Mouse (Mus musculus): Measurements from ENCODE around the gene Slc7a15. TPM values are rescaled to one million over a fixed set of nuclear protein-coding genes. Genes with fewer than 3 reads are reported as not detected.

Slc7a15 gene
- polyA plus RNA-seq, 2 experiments = not detected

- DNase-seq (ENCODE audit: low spot score) (no peak), ATAC-seq (ENCODE audit: low FRiP score, low read depth) (no peak)
- Histone ChIP-seq H3K9ac (ENCODE audit: low read depth, low read length, severe bottlenecking) (no peak overlapping the region), H3K36me3 (ENCODE audit: control insufficient read depth, insufficient read depth, low read length) (no peaks in the 10 kb centered on the region), H3K4me3 (replicated peaks; ENCODE audit: low read length) (no peak overlapping the region), H3K9me3 (ENCODE audit: control insufficient read depth, low read length) (no peaks in the 10 kb centered on the region), H3K4me2 (replicated peaks; ENCODE audit: low read depth, low read length, severe bottlenecking) (no peak overlapping the region), H3K4me1 (ENCODE audit: control insufficient read depth, insufficient read depth, low read length) (no peaks in the 10 kb centered on the region), H3K27ac (replicated peaks; ENCODE audit: low read depth, low read length) (no peak overlapping the region), H3K27me3 (ENCODE audit: control insufficient read depth, insufficient read depth, low read length) (no peaks in the 10 kb centered on the region)
- 73% methylated on average over 9 of the region's 9 CpGs for WGBS
- no peak for TF ChIP-seq POLR2A (IDR thresholded peaks at IDR 0.05; ENCODE audit: borderline replicate concordance, extremely low read depth, insufficient read depth, insufficient read length)
Measured at GRCm38 (mm10) chr12:8506954-8507707, 91.7 kb downstream of the Slc7a15 start.

DNA sequence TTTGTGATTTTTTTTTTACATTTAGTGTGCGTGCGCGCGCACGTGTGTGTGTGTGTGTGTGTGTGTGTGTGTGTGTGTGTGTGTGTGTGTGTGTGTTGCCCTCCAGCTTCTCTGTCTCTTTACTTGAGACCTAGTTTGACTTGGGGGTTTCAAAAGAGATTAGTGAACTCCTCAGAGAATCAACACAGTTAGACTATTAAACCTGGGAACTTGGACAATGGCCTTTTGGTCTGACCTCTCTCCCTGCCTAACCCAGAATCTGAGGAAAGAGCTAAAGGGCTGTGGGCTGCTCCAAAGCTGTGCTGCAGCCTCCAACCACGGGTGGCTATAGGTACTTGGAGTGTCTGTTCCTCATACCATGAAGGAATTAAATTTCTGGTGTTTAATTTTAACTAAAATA lies 94.7 kb downstream of the Slc7a15 start:
- no peak overlapping the region for H3K9ac ChIP-seq (ENCODE audit: low read depth, low read length, severe bottlenecking)

GRCm38 (mm10) chr12:8502546-8502945 lies 96.3 kb downstream of the Slc7a15 start:
- H3K4me1 ChIP-seq (ENCODE audit: control insufficient read depth, insufficient read depth, low read length) = peaks cover 11% of the 10 kb centered on the region
- ATAC-seq (ENCODE audit: low FRiP score, low read depth) = no peak
- WGBS = 16% methylated on average over 6 of the region's 6 CpGs
- no peak overlapping the region for H3K27ac ChIP-seq (replicated peaks; ENCODE audit: low read depth, low read length)
- DNase-seq (ENCODE audit: low spot score) = peak; percentile 86
- no peaks in the 10 kb centered on the region for H3K27me3 ChIP-seq (ENCODE audit: control insufficient read depth, insufficient read depth, low read length)
- no peak overlapping the region for H3K4me3 ChIP-seq (replicated peaks; ENCODE audit: low read length)
- H3K36me3 ChIP-seq (ENCODE audit: control insufficient read depth, insufficient read depth, low read length) = no peaks in the 10 kb centered on the region
- H3K9ac ChIP-seq (ENCODE audit: low read depth, low read length, severe bottlenecking) = no peak overlapping the region
- no peak for TF ChIP-seq POLR2A (IDR thresholded peaks at IDR 0.05; ENCODE audit: borderline replicate concordance, extremely low read depth, insufficient read depth, insufficient read length)
- no peak overlapping the region for H3K4me2 ChIP-seq (replicated peaks; ENCODE audit: low read depth, low read length, severe bottlenecking)
- H3K9me3 ChIP-seq (ENCODE audit: control insufficient read depth, low read length) = no peaks in the 10 kb centered on the region

More for the DNA sequence above, 94.7 kb downstream of the Slc7a15 start:
- Histone ChIP-seq H3K4me3 (replicated peaks; ENCODE audit: low read length) (no peak overlapping the region), H3K9me3 (ENCODE audit: control insufficient read depth, low read length) (no peaks in the 10 kb centered on the region), H3K4me2 (replicated peaks; ENCODE audit: low read depth, low read length, severe bottlenecking) (no peak overlapping the region), H3K36me3 (ENCODE audit: control insufficient read depth, insufficient read depth, low read length) (no peaks in the 10 kb centered on the region), H3K27ac (replicated peaks; ENCODE audit: low read depth, low read length) (no peak overlapping the region), H3K4me1 (ENCODE audit: control insufficient read depth, insufficient read depth, low read length) (peaks cover 9% of the 10 kb centered on the region), H3K27me3 (ENCODE audit: control insufficient read depth, insufficient read depth, low read length) (no peaks in the 10 kb centered on the region)
- no peak for TF ChIP-seq POLR2A (IDR thresholded peaks at IDR 0.05; ENCODE audit: borderline replicate concordance, extremely low read depth, insufficient read depth, insufficient read length)
- WGBS = 86% methylated on average over 6 of the region's 6 CpGs
- ATAC-seq (ENCODE audit: low FRiP score, low read depth) (no peak), DNase-seq (ENCODE audit: low spot score) (no peak)

- no peak overlapping the region for H3K27ac ChIP-seq (replicated peaks; ENCODE audit: low read depth, low read length)
- no peak overlapping the region for H3K4me2 ChIP-seq (replicated peaks; ENCODE audit: low read depth, low read length, severe bottlenecking)
- WGBS = 77% methylated on average over 14 of the region's 14 CpGs
- DNase-seq (ENCODE audit: low spot score) = no peak
- no peaks in the 10 kb centered on the region for H3K36me3 ChIP-seq (ENCODE audit: control insufficient read depth, insufficient read depth, low read length)
- no peaks in the 10 kb centered on the region for H3K27me3 ChIP-seq (ENCODE audit: control insufficient read depth, insufficient read depth, low read length)
- no peak overlapping the region for H3K4me3 ChIP-seq (replicated peaks; ENCODE audit: low read length)
- no peak overlapping the region for H3K9ac ChIP-seq (ENCODE audit: low read depth, low read length, severe bottlenecking)
- peaks cover 19% of the 10 kb centered on the region for H3K4me1 ChIP-seq (ENCODE audit: control insufficient read depth, insufficient read depth, low read length)
- H3K9me3 ChIP-seq (ENCODE audit: control insufficient read depth, low read length) = no peaks in the 10 kb centered on the region
- no peak for ATAC-seq (ENCODE audit: low FRiP score, low read depth)
- TF ChIP-seq POLR2A (IDR thresholded peaks at IDR 0.05; ENCODE audit: borderline replicate concordance, extremely low read depth, insufficient read depth, insufficient read length) = no peak
Measured at GRCm38 (mm10) chr12:8501571-8502305, 97.1 kb downstream of the Slc7a15 start.

- TF ChIP-seq POLR2A (IDR thresholded peaks at IDR 0.05; ENCODE audit: borderline replicate concordance, extremely low read depth, insufficient read depth, insufficient read length) = no peak
- H3K4me1 ChIP-seq (ENCODE audit: control insufficient read depth, insufficient read depth, low read length) = peaks cover 25% of the 10 kb centered on the region
- peak overlapping the region; percentile 73 for H3K9ac ChIP-seq (ENCODE audit: low read depth, low read length, severe bottlenecking)
- H3K4me3 ChIP-seq (replicated peaks; ENCODE audit: low read length) = peak overlapping the region; percentile 98
- WGBS = 53% methylated on average over 17 of the region's 17 CpGs
- no peaks in the 10 kb centered on the region for H3K9me3 ChIP-seq (ENCODE audit: control insufficient read depth, low read length)
- DNase-seq (ENCODE audit: low spot score) = no peak
- no peaks in the 10 kb centered on the region for H3K27me3 ChIP-seq (ENCODE audit: control insufficient read depth, insufficient read depth, low read length)
- H3K4me2 ChIP-seq (replicated peaks; ENCODE audit: low read depth, low read length, severe bottlenecking) = peak overlapping the region; percentile 60
- peak overlapping the region; percentile 100 for H3K27ac ChIP-seq (replicated peaks; ENCODE audit: low read depth, low read length)
- ATAC-seq (ENCODE audit: low FRiP score, low read depth) = no peak
- H3K36me3 ChIP-seq (ENCODE audit: control insufficient read depth, insufficient read depth, low read length) = no peaks in the 10 kb centered on the region
Measured at GRCm38 (mm10) chr12:8500597-8501570, 98.0 kb downstream of the Slc7a15 start.
